Mouse (Mus musculus): ENCODE measurements at regions not wholly inside any gene's neighbourhood (a gene's known extent, or its start where the extent isn't known, plus 50 kb on each side); places are given as distances from the start of the nearest gene placed in this dataset.

- no peak for DNase-seq (ENCODE audit: low read depth)
These were observed 51.8 kb upstream of the St6galnac3 start for GRCm38 (mm10) chr3:153776738-153777137.

DNA sequence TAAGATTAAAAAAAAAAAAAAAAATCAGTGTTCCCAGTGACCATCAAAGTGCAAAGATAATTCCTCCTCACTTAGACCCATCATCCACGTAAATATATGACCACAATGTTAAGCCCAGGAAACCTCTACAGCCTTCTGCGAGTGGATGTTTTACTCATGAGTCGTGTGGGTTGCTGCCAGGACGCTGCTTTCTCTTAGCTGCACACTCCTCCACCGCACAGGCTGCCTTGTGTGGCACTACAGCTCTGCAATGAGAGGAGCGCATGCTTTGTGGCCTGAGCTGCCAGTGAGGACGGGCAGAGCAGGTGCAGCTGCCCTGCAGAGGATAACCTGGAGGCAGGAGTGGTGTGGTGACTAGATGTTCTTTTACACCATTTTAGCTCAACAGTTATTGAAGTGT, 53.4 kb upstream of the St6galnac3 start:
- peak; percentile 12 for DNase-seq (ENCODE audit: low read depth)

DNA sequence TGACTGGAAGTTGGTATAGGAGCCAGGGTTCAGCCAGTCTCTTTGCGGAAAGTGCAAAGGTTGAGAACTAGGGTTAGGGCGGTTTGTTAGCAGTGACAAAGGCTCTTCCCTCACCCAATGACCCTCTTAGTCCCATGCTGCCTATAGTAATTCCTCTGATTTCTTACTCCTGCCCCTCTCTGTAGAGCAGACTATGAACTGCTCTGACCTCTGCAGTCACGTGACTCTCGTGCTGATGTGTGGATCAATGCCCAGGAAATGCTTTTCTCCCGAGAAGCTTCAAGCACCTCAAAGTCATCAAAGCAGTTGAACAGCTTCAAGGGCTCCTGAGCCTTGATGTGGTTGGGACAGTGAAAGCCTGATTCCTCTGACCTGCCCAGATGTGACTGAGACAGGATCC, 57.5 kb upstream of the St6galnac3 start:
- DNase-seq (ENCODE audit: low read depth): no peak

DNA sequence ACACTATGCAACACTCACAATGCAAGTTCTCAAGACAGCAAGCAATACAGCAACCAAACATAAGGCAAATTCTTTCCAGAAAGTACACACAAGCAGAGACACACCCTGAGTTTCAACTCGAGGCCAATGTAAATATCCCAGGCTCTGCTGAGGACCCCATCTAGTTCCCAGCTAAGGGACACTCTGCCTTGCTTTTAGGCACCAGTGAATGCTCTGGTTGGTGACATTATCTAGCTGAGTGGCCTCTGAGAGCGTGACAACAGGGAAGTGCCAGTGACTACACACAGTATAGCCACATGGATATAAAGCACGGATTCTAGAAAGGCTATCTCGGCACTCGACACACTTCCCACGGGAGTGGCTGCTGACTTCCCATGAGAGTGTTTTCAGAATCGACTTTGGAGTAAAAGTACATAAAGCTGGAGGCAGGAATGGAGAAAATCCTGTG, 58.3 kb upstream of the St6galnac3 start:
- DNase-seq (ENCODE audit: low read depth): no peak

DNA sequence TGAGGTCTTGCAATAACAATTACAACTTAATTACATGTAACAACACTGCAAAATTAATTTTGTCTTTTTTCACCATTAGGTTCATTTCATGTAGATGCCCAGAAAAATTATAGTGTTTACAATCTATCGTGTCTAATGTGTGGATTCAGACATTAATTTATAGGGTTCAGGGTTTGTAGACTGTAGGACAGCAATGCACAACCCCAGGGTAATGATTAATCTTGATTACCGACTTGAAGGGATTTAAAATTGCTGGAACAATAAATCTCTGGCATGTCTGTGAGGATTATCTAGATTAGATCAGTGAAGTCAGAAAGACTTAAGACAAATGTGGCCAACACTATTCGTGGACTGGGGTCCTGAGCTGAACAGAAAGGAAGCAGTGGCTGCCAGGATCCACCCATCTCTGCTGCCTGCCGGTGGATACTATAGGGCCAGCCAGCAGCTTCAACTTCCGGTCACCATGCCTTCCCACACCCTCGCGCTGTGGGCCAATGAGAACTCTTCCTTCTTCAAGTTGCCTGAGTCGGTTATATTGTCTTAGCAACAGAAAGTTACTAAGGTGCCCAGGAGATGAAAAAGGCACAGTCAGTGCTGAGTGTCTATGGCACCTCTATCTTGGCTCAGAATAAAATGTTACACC, 59.1 kb upstream of the St6galnac3 start:
- no peak for DNase-seq (ENCODE audit: low read depth)

- DNase-seq (ENCODE audit: low read depth): no peak
These were observed 53.6 kb upstream of the Asb17 start for GRCm38 (mm10) chr3:153790455-153790856.

DNA sequence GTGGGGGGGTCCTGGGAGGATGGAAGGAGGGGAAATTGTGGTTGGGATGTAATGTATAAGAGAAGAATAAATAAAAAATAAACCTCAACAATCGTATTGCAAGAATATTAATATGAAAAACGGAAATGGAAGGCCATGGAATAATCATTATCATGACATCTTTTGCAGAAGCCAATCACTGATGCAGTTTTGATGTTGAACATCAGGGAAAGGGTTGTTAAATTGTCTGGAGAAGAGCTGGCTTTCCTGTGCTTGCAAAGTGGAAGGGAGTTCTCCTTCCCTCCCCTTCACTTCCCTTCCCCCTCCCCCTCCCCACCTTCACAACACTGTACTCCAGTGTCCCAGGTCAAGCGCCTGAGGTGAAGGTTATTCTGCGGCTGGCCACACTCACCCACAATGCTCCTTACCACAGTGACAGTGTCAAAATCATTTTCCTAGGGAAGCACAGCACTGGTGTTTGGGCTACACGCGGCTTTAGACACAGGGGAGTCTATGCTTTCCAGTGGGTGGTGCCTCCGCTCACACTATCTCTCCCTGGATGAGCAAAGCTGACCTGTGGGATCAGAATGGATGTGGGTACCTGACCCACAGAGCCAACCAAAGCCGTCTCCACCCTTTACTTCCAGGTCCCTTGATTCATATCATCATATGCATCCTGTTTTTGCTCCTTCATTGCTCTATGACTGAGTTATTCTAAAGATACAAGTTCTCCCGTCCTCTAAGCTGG, 53.0 kb upstream of the Asb17 start:
- no peak for DNase-seq (ENCODE audit: low read depth)

- DNase-seq (ENCODE audit: low read depth): no peak
These were observed 52.2 kb upstream of the Asb17 start for GRCm38 (mm10) chr3:153791610-153792363.

GRCm38 (mm10) chr3:153792364-153792703, 51.7 kb upstream of the Asb17 start:
- no peak for DNase-seq (ENCODE audit: low read depth)

Measured in NIH3T3 (cell line).